Mouse (Mus musculus) hindbrain, embryonic 12.5 days (tissue): ENCODE measurements around the gene Pgp. TPM values are rescaled to one million over a fixed set of nuclear protein-coding genes. Genes with fewer than 3 reads are reported as not detected.

Source experiments
- ATAC-seq: fragments of 200-750 bp; cut with Nextera tagmentation; 2 replicates; pipeline ENCODE4 v1.8.0; 2017; ENCODE audit warnings: moderate TSS enrichment; ENCODE audit not compliant: low FRiP score
- H3K27ac ChIP-seq: fragments of 300-500 bp; sonication (generic); 2 replicates; pipeline ENCODE4 v1.5.1; 2016; ENCODE audit warnings: mild to moderate bottlenecking
- H3K27me3 ChIP-seq: fragments of 300-500 bp; sonication (generic); 2 replicates; pipeline ENCODE4 v1.6.1; 2016; ENCODE audit warnings: mild to moderate bottlenecking
- H3K36me3 ChIP-seq: fragments of 300-500 bp; sonication (generic); 2 replicates; pipeline ENCODE4 v1.6.1; 2016; ENCODE audit warnings: mild to moderate bottlenecking
- H3K4me1 ChIP-seq: fragments of 300-500 bp; sonication (generic); 2 replicates; pipeline ENCODE4 v1.6.1; 2016
- H3K4me2 ChIP-seq: fragments of 300-500 bp; sonication (generic); replicated peaks from 2 replicates; pipeline ENCODE4 v1.6.1; 2016; ENCODE audit warnings: mild to moderate bottlenecking
- H3K4me3 ChIP-seq: fragments of 300-500 bp; sonication (generic); 2 replicates; pipeline ENCODE4 v1.5.1; 2016; ENCODE audit warnings: mild to moderate bottlenecking
- H3K9ac ChIP-seq: fragments of 300-500 bp; sonication (generic); 2 replicates; pipeline ENCODE4 v1.6.1; 2016; ENCODE audit warnings: mild to moderate bottlenecking, moderate library complexity
- H3K9me3 ChIP-seq: fragments of 300-500 bp; sonication (generic); replicated peaks from 2 replicates; pipeline ENCODE4 v1.6.1; 2016; ENCODE audit warnings: mild to moderate bottlenecking
- WGBS: fragments of 180-500 bp; shearing (Covaris S2); methylation state at CpG from one replicate; pipeline ENCODE4 v1.1.7; 2016; 5-methylcytosine and 5-hydroxymethylcytosine counted together
- polyA plus RNA-seq: library from polyadenylated mRNA; unstranded; fragments of >200 nt; fragmentation: Nextera tagmentation; extraction: Ambion mirVana; gene quantifications from 2 replicates; pipeline ENCODE4 v1.2.1, GENCODE M21; 2016

The Pgp gene
- polyA plus RNA-seq, 1 experiment from 2014 or later = 57.3 TPM

DNA sequence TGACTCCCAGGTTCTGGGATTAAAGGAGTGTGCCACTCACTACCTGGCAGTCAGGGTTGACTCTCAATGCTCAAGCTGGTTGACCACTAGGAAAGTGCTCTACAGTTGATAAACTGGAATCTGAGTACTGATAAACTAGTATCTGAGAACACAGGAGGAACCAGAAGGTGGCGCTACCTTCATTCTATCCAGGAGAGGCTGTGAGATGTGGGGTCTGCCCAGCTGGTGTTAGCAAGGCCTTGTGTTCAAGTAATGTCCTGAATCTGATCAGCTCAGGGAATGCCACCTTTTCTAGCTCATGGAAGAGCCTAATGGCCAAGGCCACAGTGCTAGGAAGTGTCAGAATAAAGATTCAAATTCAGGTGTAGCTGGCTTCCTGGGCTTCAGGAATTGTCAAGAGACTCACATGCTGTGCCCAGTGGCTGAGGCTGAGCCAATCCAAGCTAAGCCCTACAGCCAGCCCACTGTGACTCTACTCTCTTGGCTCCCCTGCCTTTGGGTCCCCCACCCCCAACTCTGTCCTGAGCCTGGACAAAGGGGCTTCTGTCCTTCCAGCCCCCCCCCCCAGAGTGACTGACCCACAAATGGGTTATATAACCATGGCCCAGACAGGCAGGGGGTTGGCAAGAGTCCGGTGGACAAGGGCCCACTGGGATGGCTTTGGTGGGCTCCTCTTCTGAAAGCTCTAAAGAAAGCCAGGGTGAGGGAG, 24.6 kb downstream of the Pgp start:
- Histone ChIP-seq H3K9ac (no peak overlapping the region; the same call in 1 of the 2 replicates), H3K27ac (no peak overlapping the region), H3K36me3 (peaks cover 38% of the 10 kb centered on the region), H3K4me2 (no peak overlapping the region), H3K9me3 (no peaks in the 10 kb centered on the region), H3K4me1 (peaks cover 11% of the 10 kb centered on the region), H3K27me3 (no peaks in the 10 kb centered on the region; the same call in 1 of the 2 replicates), H3K4me3 (no peak overlapping the region)
- WGBS = 34% methylated on average over 2 of the region's 2 CpGs
- no peak for ATAC-seq

DNA sequence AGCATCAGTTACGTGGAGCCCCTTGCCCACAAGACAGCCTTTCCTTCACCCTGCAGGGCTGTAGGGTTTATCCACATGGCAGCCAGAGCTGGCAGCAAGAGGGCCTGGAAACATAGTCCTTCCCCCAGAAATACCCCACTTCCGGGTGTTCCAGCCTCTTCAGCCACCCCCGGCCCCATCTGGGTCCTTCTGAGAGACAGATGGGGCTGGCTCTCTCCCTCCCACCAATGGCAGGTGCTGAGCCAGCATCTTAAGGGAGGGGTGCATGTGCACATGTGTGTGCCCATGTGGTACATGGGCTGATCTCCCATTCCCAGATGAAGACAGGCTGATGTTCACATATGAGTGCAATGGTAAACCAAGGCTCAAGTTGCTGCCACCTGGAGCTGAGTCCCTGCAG, 25.3 kb downstream of the Pgp start:
- peaks cover 4% of the 10 kb centered on the region for H3K4me1 ChIP-seq
- 86% methylated on average over 3 of the region's 3 CpGs for WGBS
- peaks cover 42% of the 10 kb centered on the region for H3K36me3 ChIP-seq
- H3K9ac ChIP-seq = no peak overlapping the region
- H3K4me2 ChIP-seq = no peak overlapping the region
- no peaks in the 10 kb centered on the region for H3K9me3 ChIP-seq
- H3K27me3 ChIP-seq = no peaks in the 10 kb centered on the region
- no peak overlapping the region for H3K4me3 ChIP-seq
- no peak for ATAC-seq
- H3K27ac ChIP-seq = no peak overlapping the region

DNA sequence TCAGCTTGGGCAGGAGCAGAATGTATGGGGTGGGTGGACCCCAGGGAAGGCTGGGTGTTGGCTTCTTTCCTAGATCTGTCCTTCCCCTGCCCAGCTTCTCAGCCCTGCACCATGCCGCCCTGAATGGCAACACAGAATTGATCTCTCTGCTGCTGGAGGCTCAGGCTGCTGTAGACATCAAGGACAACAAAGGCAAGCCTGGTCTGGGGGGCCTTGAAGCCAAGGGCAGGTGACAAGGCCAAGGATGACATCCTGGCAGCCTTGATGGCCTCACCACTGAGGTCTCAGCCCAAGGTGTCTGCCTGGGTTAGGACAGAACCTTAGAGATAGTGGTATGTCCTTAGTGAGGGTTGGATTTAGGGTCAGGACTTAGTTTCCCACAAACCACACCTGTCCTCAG, 25.8 kb downstream of the Pgp start:
- no peak for ATAC-seq
- Histone ChIP-seq H3K9me3 (no peaks in the 10 kb centered on the region), H3K4me1 (no peaks in the 10 kb centered on the region), H3K9ac (no peak overlapping the region), H3K4me2 (no peak overlapping the region), H3K4me3 (no peak overlapping the region), H3K36me3 (peaks cover 48% of the 10 kb centered on the region), H3K27ac (no peak overlapping the region), H3K27me3 (no peaks in the 10 kb centered on the region)
- 94% methylated on average over 1 of the region's 1 CpGs for WGBS

DNA sequence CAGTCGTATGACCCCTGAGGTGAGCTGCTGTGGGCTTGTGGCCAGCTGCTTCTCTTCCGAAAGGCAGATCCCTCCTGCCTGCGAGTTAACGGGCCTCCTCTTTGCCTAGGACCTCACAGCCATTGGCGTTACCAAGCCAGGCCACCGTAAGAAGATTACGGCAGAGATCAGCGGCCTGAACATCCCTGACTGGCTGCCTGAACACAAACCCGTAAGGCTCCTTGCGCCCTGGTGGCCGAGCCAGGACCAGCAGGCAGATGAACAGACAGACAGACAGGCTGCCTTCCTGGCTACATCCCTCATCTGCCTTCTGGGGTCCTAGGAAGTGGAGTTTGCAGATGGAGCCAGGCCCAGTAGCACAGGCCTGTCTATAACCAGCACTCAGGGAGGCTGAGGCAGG, 32.0 kb downstream of the Pgp start:
- peaks cover 11% of the 10 kb centered on the region for H3K4me1 ChIP-seq
- peaks cover 81% of the 10 kb centered on the region for H3K36me3 ChIP-seq
- H3K9me3 ChIP-seq = no peaks in the 10 kb centered on the region
- H3K9ac ChIP-seq = no peak overlapping the region
- no peak overlapping the region for H3K27ac ChIP-seq
- H3K4me2 ChIP-seq = no peak overlapping the region
- no peak for ATAC-seq
- H3K27me3 ChIP-seq = 0 out of 2 replicates have a peak, but pooled peaks cover 2% of the 10 kb centered on the region
- H3K4me3 ChIP-seq = no peak overlapping the region
- WGBS = 45% methylated on average over 11 of the region's 11 CpGs

DNA sequence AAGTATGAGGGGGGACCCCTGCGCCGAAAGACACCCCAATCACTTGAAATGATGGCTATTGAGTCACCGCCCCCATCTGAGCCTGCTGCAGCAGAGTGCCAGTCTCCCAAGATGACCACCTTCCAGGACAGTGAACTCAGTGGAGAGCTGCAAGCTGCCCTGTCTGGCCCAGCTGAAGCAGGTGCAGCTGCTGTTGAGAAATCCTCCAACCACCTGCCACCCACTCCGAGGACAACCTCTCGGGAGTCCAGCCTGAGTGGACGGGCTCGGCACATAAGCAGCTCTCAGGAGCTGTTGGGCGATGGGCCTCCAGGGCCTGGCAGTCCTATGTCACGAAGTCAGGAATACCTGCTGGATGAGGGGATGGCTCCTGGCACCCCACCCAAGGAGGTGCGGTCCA, 33.9 kb downstream of the Pgp start:
- Histone ChIP-seq H3K36me3 (peaks cover 80% of the 10 kb centered on the region), H3K27me3 (0 out of 2 replicates have a peak, but pooled peaks cover 4% of the 10 kb centered on the region), H3K4me3 (no peak overlapping the region), H3K4me2 (no peak overlapping the region), H3K4me1 (peaks cover 12% of the 10 kb centered on the region), H3K27ac (no peak overlapping the region), H3K9ac (no peak overlapping the region), H3K9me3 (no peaks in the 10 kb centered on the region)
- no peak for ATAC-seq
- WGBS = 95% methylated on average over 10 of the region's 10 CpGs

DNA sequence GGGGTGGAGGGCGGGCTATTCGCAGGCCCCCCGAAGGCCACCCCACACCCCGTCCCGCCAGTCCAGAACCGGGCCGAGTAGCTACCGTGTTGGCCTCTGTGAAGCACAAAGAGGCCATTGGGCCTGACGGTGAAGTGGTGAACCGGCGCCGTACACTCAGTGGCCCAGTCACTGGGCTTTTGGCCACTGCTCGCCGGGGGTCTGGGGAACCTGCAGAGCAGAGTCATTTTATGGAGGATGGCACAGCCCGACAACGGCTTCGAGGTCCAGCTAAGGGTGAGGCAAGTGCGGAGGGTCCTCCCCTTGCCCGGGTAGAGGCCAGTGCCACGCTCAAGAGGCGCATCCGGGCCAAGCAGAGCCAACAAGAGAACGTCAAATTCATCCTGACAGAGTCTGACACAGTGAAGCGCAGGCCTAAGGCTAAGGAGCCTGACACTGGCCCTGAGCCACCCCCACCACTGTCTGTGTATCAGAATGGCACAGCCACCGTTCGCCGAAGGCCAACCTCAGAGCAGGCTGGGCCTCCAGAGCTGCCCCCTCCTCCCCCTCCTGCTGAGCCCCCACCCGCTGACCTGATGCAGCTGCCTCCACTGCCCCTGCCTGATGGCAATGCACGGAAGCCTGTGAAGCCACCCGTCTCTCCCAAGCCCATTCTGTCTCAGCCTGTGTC, 35.2 kb downstream of the Pgp start:
- Histone ChIP-seq H3K9me3 (no peaks in the 10 kb centered on the region), H3K36me3 (peaks cover 82% of the 10 kb centered on the region), H3K4me2 (no peak overlapping the region), H3K9ac (no peak overlapping the region), H3K27me3 (0 out of 2 replicates have a peak, but pooled peaks cover 4% of the 10 kb centered on the region), H3K27ac (no peak overlapping the region), H3K4me3 (no peak overlapping the region), H3K4me1 (peaks cover 12% of the 10 kb centered on the region)
- no peak for ATAC-seq
- WGBS = 88% methylated on average over 30 of the region's 30 CpGs

DNA sequence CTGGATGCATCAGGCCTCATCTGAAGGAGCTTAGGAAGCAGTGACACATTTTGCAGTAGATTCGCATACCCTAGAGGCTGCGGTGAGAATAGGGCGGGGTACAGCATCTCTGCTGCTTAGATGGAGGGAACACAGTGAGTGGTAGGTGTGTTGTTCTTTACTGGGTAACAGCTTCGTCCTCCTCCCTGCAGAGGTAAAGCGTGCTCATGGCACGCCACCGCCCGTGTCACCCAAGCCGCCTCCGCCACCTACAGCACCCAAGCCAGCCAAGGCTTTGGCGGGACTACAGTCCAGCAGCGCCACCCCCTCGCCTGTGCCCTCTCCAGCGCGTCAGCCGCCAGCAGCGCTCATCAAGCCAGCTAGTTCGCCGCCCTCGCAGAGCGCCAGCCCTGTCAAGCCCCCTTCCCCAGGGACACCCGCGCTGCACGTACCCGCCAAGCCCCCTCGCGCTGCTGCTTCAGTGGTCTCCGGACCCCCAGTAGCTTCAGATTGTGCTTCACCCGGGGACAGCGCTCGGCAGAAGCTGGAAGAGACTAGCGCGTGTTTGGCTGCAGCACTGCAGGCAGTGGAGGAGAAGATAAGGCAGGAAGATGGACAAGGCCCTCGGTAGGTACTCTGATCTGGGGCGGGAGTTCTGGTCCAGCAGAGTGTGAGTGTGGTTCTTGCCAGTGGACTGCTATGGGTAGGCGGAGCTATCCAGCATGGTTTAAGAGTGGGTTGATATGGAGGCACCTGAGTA, 36.3 kb downstream of the Pgp start:
- 0 out of 2 replicates have a peak, but pooled peaks cover 4% of the 10 kb centered on the region for H3K27me3 ChIP-seq
- no peak overlapping the region for H3K4me3 ChIP-seq
- peaks cover 12% of the 10 kb centered on the region for H3K4me1 ChIP-seq
- H3K36me3 ChIP-seq = peaks cover 82% of the 10 kb centered on the region
- H3K9ac ChIP-seq = 0 out of 2 replicates have a peak overlapping the region, but pooled peaks have one; percentile 25
- 26% methylated on average over 32 of the region's 36 CpGs for WGBS
- no peak overlapping the region for H3K27ac ChIP-seq
- H3K4me2 ChIP-seq = peak overlapping the region; percentile 17
- peak; percentile 23; the same call in 1 of the 2 replicates for ATAC-seq
- H3K9me3 ChIP-seq = no peaks in the 10 kb centered on the region

DNA sequence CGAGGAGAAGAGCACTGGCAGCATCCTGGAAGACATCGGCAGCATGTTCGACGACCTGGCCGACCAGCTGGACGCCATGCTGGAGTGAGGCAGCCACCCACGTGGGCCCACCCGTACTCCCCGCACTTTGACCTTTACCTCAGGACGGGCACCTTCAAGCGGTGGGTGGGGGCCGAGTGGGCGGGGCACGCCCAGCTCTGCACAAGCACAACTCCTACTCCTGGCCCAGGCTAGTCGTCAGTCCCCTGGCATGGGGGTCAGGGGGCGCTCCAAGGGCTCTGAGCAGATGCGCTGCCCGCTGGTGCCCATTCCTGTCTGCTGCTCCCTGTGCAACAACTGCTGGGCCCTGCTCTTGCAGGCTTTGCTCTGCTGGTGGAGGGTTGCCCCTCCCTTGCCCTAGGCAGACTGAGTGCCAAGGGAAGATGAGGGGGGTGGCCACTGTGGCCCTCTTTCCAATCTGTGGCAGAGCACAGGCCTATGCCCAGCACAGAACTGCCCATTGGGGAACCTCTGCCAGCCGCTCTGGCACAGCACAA, 37.0 kb downstream of the Pgp start:
- Histone ChIP-seq H3K9ac (0 out of 2 replicates have a peak overlapping the region, but pooled peaks have one; percentile 8), H3K27ac (no peak overlapping the region), H3K36me3 (peaks cover 82% of the 10 kb centered on the region), H3K4me2 (no peak overlapping the region), H3K4me3 (no peak overlapping the region), H3K9me3 (no peaks in the 10 kb centered on the region), H3K27me3 (0 out of 2 replicates have a peak, but pooled peaks cover 4% of the 10 kb centered on the region), H3K4me1 (peaks cover 12% of the 10 kb centered on the region)
- WGBS = 44% methylated on average over 19 of the region's 19 CpGs
- ATAC-seq = 0 out of 2 replicates have a peak, but pooled peaks have one; percentile 23

DNA sequence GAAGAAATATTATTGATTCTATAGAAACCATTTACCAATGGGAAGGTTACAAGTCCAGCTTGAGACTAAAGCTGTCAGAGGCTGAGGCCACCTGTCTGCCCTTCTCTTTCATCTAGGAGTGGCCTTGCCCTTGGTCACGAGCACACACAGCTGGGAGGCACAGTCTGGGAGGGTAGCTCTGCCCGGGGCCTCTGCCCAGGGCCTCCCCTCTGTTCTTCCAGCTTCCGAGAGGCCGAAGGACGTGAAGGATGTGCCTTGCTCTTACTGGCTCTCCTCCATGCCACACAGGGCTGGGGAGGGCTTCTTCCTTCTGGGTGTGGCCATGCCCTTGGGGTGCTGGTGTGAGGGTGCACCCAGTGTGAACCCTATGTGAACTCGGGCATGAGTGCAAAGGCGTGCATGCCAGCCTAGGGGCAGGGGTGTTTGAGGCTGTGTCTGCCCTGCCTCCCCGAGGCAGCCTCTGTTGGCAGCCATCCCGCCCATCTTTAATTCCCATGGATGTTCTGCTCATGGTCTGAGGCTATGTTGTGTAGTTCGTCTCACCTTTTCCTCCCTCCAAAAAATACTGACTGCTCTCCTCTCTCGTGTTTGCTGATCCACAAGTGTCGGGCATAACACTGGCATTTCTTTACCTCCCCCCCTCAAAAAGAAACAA, 37.7 kb downstream of the Pgp start:
- no peaks in the 10 kb centered on the region for H3K9me3 ChIP-seq
- H3K27me3 ChIP-seq = 0 out of 2 replicates have a peak, but pooled peaks cover 4% of the 10 kb centered on the region
- peaks cover 83% of the 10 kb centered on the region for H3K36me3 ChIP-seq
- H3K4me1 ChIP-seq = peaks cover 12% of the 10 kb centered on the region
- ATAC-seq = no peak
- H3K27ac ChIP-seq = no peak overlapping the region
- WGBS = 81% methylated on average over 12 of the region's 12 CpGs
- H3K9ac ChIP-seq = no peak overlapping the region
- no peak overlapping the region for H3K4me3 ChIP-seq
- H3K4me2 ChIP-seq = no peak overlapping the region

DNA sequence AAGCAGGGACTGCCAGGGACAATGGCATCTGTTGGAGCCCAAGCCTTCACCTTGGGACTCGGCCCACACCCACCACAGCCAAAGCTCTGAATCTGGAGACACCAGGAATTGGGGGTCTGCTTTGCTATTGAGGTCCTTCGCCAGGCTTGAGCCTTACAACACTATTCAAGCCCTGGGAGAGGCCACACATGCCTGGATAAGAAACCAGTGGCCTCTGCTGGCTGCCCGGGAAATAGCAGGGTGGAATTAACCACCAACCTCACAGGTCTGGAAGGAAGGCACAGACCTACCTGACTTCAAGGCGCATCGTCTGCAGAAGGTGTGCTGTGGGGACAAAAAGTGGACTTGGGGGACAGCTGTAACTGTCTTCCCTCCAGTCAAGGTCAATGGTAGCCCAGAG, 43.4 kb downstream of the Pgp start:
- H3K36me3 ChIP-seq = peaks cover 87% of the 10 kb centered on the region
- no peak overlapping the region for H3K27ac ChIP-seq
- no peaks in the 10 kb centered on the region for H3K27me3 ChIP-seq
- 63% methylated on average over 5 of the region's 5 CpGs for WGBS
- H3K4me3 ChIP-seq = no peak overlapping the region
- H3K9me3 ChIP-seq = no peaks in the 10 kb centered on the region
- no peaks in the 10 kb centered on the region for H3K4me1 ChIP-seq
- no peak overlapping the region for H3K9ac ChIP-seq
- no peak overlapping the region for H3K4me2 ChIP-seq
- ATAC-seq = peak; percentile 56; the same call in 1 of the 2 replicates

DNA sequence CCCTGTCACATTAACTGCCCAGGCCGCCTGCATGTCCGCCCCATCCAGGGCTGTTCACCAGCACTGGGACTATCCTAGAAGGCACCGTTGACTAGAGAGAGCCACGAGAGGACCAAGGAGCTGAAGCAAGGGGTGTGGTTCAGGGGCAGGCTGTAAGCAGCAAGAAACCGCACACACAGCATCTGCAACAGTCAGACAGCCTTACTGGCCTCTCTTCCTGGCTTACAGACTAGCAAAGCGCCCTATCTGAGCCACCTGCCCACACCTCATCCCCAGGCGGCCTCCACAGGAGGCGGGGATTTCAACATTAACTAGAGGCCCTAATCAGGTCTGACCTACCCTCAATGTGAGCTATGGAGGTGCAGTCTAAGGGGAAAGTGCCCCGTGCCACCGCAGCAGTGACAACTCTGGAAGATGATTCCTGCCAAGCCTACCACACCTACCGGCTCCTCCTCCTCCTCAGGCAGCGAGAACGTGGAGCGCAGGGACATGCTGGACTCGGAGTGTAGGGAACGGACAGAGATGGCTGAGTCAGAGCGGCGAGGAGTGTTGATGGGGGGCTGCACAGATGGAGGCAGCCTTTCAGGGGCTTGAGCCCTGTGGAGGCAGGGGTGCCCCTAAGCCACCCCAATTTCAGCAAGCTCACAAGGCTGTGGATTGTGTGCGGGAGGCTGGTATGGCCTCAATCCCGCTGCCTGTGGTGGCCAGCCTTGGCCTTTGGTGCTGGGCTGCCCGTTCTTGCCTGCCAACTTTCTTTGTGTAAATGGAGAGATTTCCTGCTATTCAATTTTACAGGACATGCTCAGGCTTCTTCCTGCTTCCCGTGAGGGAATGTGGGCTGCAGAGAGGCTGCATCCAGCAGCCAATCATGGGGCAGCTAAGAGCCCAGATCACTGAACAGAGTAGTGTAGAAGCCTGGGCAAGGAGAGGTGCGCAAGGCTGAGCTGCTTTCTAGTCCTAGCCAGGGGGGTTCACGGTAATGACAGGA, 44.4 kb downstream of the Pgp start:
- Histone ChIP-seq H3K27ac (no peak overlapping the region), H3K27me3 (no peaks in the 10 kb centered on the region), H3K9ac (no peak overlapping the region), H3K36me3 (peaks cover 86% of the 10 kb centered on the region), H3K4me3 (no peak overlapping the region), H3K9me3 (no peaks in the 10 kb centered on the region), H3K4me1 (no peaks in the 10 kb centered on the region), H3K4me2 (no peak overlapping the region)
- 89% methylated on average over 24 of the region's 24 CpGs for WGBS
- 0 out of 2 replicates have a peak, but pooled peaks have one; percentile 11 for ATAC-seq
